Mouse (Mus musculus): Measurements from ENCODE around the gene Kazn.

The Kazn gene

DNA sequence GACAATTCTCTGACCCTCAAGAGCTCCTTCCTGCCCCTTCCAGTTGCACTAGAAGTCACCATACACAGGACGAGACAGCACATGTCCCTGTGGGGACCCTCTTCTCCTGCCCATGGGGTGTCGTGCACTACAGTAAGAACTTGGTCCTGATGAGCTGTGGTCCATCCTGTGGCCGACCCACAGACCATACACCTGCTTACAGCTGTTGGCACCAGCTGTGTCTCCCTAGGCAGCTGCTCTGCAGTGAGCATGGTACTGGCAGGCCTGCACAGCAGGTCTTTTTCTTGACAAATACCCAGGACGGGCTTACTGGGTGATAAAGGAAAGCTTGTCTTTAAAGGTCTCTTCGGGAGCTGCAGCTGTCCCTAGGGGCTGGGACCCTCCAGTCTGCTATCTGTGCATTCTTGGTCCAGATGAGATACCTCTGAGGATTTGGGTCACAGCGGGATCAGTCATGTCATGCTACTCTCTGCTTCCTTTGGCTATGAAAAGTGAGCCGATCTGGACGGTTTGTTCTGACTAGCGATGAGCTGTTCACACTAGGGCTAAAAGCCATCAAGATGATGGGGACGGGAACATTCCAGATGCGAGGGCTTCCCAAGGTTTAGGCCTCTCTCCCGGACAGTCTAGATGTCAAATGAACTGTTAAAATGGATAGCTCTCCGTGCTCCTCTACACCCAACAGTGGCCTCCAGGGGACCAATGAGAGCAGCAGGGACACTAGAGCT is 179.9 kb downstream of the Kazn start:
- no peak for DNase-seq (ENCODE audit: low read depth, low spot score)

DNA sequence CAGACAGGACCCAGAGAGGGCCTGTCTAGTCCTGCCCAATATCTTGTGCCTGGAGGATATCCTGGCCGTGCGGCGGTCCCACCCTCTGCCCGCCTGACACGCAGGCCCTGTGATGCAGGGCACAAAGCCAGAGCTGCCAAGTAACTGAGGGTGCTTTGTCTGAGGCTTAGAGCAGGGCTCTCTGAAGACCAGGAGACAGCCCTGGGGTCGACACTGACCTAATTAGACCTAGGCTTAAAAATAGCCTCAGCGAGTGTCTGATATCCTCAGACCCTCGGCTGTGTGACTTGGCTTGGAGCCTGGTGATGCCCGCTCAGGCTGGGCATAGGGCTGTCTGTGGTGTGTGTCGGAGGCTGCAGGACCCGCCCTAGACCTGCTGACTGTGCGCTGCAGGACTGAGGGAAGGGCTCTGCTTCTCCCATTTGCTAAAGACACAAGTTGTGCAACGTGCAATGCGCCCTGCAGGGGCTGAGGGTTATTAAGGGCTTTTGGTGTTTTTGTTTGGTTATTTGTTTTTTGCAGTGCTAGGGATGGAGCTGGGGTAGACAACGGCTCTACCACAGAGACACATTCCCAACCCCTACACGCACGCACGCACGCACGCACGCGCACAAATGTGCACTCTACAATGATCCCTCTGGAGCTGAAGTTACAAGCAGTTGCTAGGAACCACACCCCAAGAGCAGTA is 181.5 kb downstream of the Kazn start:
- DNase-seq (ENCODE audit: low read depth, low spot score) = peak; percentile 55

DNA sequence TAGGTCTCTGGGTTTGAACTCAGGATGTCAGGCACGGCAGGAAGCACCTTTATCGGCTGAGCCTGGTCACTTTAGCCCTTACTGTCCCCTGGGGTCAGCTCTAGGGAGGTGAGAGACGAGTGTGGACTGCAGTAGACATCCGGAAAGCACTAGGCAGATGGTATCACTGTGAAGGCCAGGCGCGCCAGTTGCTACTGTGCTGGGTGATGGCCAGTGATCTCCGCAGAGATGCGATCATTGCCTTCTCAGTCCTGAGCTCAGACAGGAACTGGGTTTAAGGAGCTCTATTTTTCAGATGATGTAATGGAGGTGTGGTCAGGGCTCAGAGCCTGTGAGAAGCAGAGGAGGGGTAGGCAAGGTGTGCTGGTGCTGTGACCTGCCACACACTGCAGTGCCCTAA is 183.6 kb downstream of the Kazn start:
- peak; percentile 43 for DNase-seq (ENCODE audit: low read depth, low spot score)

DNA sequence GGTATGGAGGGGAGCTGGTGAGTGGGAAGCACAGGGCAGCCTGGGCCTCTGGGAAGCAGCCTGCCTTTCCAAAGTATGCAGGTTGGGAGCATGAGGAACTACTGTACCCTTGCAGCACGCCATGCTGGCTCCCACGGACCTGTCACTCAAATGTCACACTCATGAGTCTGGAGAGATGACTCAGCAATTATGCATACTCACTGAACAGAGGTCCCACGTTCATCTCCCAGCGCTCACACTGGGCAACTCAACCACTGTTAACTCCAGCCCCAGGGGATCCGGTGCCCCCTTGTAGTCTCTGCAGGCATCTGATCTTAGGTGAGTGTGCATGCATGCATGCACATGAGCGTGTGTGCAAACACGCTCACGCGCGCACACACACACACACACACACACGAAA is 184.6 kb downstream of the Kazn start:
- DNase-seq (ENCODE audit: low read depth, low spot score) = peak; percentile 69

DNA sequence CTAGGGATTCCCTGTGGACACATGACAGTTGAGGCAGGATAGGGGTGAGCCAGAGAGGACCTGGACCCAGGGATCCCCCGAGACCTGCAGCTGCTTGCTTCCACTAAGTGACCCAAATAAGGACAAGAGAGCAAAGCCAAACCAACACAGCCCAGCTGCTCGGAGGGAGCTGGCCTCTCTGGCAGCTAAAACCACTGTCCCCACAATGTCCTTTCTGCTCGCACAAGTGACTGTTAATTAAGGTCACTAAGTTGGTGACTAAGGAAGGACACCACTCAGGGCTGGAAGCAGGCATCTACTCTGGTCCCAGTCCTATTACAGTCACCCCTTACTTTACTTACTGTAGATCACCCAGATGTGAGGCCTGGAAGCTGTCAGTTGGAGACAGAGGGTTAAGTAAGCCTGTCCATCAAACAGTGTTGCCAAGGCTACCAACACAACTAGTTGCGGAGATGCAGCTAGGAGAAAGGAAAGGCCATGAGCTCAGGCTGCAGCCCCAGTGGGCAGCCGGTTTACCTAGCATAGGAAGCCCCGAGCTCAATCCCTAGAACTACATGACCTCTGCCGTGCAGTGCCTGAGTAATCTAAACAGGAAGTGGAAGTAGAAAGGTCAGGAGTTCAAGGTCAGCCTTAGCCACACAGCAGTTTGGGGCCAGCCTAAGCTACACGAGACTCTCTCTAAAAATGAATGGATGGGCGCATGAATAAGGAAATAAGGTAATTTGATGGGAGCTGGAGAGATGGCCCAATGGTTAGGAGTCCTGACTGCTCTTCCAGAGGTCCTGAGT is 185.3 kb downstream of the Kazn start:
- peak; percentile 85 for DNase-seq (ENCODE audit: low read depth, low spot score)

DNA sequence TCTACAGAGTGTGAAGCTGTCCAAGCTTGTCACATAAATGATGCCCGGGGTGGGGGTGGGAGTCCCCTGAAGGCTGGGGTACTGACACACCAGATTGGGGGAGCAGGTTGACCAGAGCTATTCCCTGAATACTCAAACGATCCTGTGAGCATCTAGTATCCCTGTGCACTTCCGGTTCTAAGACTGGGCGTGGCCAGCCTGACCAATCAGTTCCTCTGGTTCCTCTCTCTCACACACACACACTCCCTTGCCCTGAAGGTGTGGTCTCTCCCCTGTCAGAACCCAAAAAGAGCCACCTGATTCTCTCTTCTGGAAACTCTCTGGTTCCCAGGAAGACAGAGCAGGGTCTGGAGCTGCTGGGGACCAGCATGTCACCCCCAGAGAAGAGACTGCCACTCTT is 185.9 kb downstream of the Kazn start:
- peak; percentile 72 for DNase-seq (ENCODE audit: low read depth, low spot score)

DNA sequence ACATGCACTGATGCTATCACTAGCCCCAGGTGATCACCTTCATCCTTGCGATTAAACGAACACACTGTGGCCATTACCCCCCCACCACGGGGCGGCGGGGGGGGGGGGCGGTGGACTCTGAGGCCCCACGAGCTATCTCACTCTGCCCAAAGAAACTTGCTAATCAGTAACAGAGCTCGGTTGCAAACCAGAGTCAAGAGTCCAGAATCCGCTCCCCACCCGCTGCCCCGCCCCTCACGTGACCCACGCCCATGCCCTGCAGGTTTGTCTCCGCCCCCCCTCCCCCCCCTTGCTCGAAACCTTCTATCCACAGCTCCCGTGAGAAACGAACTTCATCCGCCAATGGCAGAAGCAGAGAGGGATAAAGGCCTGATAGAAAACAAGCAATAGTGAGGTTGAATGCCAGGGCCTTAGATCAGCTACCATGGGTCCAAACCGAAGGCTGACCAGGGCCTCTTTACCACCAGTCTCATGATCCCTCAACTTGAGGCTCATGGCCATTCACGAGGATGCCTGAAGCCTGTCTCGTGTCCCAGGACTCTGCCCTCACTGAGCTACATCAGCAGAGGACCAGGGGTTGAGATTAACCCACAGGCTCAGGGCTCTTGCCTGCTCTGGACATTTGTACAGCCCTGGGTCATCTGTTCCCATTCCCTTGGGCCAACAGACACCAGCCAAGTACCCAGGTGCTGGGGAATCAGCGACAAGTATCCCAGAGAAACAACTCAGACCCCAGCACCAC is 186.6 kb downstream of the Kazn start:
- DNase-seq (ENCODE audit: low read depth, low spot score) = peak; percentile 59
